Mouse (Mus musculus) ovary, postnatal 14 days (tissue): ENCODE results near the gene Tbc1d10b.
"Not testable (repeated sequence)": the region's sequence is repeated elsewhere in the genome, so short reads cannot be mapped to it uniquely, and the experiment has no call there.

ENCODE experiments used
- DNase-seq: peaks from one replicate; pipeline ENCODE4 v3.0.0; 2022; ENCODE audit warnings: low spot score

Gene Tbc1d10b

DNA sequence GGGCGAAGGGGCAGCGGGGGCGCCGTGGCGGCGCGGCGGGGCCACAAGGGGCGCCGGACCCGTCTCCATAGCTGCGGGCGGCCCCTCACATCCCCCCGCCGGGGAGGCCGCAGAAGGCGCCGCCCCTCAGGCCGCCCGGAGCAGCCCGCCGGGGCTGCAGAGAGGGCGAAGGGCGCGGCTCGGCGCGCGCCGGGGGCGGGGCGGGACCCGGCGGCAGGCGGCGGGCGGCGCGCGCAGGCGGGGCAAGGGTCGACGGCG is at the start of gene Tbc1d10b:
Tbc1d10b (minus strand) TSS at position 174 of the 258 bp plus-strand sequence.
- DNase-seq = no peak

DNA sequence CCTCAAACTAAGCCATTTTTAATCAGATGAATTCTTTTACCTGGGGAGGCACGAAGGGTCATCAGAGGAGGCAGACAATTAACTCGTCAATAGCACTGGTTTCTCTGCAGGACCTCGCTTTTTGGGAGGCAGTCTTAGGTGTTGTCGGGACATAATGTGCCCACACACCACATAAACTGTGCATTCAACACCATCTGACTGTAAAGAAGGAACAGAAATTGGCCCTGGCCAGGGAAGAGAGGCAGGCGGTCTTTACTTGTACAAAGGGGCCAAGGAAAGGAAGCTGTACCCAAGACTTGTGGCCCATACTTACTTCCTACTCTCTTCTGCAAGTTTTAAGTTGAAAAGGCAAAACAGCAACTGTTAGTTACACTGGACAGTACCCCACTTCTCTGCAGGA is 48.2 kb upstream of the Tbc1d10b start:
- DNase-seq = no peak

DNA sequence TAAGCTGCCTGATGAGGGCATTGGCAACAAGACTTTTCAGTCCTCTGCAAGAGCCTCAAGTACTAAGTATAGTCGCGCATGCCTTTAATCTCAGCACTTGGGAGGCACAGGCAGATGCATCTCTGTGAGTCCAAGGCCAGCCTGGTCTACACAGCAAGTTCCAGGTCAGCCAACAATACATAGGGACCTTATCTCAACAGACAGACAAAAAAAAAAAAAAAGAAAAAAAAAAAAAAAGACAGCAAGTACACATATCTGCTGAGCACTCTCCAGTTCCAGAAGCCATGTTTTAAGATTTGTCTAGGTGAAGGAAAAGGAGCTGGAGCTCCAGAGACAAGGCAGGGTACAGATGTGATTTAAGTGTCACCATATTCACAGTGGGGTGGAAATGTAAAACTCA is 47.7 kb upstream of the Tbc1d10b start:
- DNase-seq = no peak

DNA sequence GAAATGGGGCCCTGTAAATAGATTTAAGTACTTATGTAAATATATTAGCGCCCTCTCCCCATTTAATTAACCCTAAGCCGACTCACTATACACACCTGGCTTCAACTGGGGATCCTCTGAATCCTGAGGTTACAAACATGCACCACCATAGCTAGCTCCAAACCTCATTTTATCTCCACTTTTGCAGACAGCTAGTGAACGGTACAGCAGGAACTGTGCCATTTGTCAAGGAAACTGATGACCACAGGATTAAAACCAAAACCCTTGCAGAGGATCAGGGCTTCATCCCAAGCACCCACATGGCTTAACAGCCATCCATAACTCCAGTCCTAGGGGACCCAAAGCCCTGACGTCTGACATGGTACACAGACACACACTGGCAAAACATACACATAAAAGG is 46.7 kb upstream of the Tbc1d10b start:
- no peak for DNase-seq

DNA sequence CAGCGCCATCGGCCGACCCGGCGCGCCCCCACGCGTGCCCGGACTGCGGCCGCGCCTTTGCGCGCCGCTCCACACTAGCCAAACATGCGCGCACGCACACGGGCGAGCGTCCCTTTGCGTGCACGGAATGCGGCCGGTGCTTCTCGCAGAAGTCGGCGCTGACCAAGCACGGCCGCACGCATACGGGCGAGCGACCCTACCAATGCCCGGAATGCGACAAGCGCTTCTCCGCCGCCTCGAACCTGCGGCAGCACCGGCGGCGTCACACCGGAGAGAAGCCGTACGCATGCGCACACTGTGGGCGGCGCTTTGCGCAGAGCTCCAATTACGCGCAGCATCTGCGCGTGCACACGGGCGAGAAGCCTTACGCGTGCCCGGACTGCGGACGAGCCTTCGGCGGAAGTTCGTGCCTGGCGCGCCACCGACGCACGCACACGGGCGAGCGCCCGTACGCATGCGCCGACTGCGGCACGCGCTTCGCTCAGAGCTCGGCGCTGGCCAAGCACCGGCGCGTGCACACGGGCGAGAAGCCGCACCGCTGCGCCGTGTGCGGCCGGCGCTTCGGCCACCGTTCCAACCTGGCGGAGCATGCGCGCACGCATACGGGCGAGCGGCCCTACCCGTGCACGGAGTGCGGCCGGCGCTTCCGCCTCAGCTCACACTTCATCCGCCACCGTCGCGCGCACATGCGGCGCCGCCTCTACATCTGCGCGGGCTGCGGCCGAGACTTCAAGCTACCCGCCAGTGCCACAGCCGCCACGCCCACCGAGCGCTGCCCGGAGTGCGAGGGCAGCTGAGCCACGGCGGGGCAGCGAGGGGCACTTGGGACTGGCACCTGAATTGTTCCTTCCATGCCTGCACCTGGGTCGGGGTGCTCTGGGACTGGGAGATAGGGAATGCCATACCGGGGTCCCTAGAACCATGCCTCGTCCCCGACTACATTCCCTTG is 45.8 kb upstream of the Tbc1d10b start:
- peak; percentile 85 for DNase-seq

DNA sequence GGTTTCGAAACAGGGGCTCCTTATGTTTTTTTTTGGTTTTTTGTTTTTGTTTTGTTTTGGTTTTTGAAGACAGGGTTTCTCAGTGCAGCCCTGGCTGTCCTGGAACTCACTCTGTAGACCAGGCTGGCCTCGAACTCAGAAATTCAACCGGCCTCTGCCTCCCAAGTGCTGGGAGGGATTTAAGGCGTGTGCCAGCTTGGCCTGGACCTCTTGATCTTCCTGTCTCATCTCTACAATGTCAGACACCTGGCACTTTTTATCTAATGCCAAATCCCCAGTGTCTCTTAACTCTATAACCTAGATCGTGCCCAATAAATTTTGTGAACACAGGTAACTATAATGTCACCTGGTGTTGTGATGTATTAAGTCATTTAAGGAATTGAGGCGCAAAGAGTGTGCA is 45.1 kb upstream of the Tbc1d10b start:
- no peak for DNase-seq

DNA sequence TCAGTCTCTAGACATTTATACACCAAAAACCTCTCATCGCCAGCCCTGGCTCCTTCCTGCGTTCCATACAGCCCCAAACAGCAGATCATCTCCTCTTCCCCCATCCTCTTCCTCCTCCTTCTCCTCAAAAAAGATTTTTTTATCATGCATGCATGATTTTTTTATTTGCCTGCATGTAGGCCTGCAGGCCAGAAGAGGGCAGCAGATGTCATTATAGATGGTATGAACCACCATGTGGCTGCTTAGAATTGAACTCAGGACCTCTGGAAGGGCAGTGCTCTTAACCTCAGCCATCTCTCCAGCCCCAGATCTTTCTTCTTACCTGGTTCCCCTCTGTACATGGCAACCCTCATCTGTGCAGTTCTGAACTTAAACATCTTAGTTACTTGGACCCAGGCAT is 44.1 kb upstream of the Tbc1d10b start:
- DNase-seq = no peak

DNA sequence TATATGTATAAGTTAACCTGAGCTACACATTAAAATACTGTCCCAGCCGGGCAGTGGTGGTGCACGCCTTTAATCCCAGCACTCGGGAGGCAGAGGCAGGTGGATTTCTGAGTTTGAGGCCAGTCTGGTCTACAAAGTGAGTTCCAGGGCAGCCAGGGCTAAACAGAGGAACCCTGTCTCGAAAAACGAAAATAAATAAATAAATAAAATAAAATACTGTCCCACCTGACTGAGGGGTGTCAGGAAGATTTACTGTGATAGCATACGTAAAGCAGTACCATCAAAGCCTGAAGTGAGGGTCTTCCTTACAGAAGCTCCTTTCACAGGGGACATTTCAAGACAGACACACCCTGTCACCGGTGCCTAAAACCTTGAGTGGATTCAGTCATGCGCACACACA is 42.2 kb upstream of the Tbc1d10b start:
- not testable (repeated sequence) for DNase-seq

DNA sequence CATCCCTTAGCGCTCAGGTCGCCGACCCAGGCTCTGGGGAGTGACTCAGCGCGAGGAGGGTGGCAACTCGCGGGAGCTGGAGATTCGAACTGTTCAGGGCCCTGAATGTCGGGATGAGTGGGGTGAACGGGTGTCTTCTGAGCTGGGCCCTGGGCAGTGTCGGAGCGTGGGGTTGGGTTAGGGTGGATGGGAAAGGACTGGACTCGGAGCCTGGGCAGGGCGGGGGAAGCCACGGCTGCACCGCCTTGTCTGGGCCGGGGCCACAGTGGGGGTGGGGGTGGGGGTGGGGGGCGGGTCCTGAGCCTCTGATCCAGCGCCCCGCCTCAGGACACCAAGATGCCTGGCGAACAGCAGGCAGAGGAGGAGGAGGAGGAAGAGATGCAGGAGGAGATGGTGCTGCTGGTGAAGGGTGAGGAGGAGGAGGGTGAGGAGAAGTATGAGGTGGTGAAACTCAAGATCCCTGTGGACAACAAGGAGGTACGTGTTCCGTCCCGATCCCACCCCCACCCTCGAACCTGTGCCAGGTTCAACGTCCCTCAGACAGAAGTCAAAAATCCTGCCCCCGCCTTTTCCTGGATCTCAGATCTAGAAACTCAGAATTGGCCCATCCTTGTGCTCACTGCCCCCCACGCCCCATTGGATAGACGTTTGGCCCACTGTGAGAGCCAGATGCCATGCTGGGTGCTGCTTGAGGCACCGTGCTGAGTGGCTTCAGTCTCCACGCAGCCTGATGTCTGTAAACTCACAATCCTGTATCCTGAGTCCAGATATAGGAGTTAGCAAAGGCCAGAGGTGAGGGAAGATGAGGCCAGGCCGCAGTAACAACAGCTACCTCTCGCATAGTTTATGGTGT is 36.6 kb upstream of the Tbc1d10b start:
- no peak for DNase-seq

DNA sequence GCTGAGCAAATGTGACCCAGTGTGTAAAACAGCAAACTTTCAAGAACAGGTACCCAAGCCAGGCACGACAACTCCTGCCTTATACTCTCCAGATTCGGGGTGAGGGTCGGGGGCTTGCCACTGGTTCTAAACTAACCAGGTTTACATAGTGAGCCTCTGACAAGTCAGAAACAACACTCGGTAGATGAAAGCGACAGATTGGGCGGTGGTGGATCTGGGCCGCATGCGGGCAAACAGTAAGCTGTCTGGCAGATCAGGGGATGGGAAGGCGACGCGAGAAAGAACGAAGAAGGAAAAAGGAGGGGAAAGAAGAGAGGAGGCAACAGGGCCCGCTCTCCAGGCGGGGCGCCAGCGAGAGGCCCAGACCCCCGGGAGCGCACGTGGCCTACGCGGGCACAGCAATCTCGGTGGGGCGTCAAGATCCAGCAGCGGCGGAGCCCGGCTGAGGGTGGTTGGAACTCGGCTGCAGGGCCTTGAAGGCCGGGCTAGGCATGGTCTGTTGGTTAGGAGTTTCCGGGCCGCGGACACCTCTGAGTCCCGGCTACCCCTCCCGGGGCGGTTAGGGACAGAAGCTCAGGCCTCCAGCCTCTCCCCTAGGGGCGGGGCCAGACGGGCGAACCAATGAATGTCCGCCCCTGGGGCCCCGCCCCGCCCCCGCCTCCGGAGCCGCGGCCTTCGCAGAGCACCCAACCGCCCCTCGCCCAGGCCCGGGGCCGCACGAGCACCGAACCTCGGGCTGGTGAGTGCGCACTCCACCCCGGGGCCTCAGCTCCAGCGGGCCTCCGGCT is 35.8 kb upstream of the Tbc1d10b start, which contains the start of gene Zfp771:
Zfp771 (plus strand) TSS at position 405 of the 788 bp plus-strand sequence.
- DNase-seq = peak; percentile 88

DNA sequence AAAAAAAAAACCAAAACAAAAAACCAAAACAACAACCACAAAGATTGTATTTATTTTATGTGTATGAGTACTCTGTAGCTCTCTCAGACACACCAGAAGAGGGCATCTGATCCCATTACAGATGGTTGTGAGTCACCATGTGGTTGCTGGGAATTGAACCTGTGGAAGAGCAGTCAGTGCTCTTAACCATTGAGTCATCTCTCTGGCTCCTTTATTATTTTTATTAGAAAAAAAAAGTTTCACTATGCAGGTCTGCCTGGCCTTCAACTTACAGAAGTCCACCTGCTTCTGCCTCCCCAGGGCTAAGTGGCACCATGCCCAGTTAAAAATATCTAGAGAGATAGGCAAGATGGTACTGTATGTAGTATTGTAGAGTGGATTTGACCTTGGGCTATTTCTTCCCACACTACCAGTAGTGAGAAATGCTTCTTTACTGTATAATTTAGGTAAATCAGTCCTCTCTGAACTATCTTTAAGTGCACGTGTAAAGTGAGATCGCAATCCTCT is 35.1 kb upstream of the Tbc1d10b start:
- DNase-seq = no peak

DNA sequence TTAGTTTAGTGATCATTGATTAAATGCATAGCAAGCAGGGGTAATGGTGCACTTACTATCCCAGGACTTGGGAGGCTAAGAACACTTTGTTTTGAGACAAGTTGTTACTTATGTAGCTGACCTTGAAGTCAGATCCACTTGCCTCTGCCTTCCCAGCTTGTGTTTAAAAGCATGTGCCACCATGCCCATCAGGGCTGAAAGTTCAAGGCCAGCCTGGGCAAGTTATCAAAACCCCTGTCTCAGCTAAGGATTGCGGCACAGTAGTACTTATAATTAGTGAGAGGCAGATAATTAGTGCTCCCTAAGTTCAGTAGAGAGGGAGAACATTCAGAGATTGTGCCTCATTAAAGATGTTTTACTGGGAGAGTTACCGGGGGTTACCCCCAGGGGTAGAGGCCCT is 26.5 kb upstream of the Tbc1d10b start:
- DNase-seq = no peak

DNA sequence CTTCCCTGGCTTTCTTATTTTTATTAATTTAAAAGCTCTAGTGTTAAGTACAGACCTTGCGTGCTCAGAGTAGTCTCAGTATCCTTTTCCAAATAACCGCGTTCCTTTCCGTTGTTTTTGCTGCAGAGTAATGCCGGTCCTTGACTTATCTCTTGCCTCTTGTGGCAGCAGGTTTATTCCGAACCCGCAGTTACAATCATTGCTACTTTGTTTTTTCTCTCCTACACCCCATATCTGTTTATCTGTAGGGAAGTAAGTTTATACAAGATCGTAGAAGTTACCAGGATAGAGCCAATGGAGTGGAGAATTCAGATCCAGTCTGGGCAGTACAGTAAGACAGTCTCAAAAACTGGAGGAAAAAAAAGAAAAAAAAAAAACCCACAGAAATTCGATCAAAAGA is 25.5 kb upstream of the Tbc1d10b start:
- no peak for DNase-seq

DNA sequence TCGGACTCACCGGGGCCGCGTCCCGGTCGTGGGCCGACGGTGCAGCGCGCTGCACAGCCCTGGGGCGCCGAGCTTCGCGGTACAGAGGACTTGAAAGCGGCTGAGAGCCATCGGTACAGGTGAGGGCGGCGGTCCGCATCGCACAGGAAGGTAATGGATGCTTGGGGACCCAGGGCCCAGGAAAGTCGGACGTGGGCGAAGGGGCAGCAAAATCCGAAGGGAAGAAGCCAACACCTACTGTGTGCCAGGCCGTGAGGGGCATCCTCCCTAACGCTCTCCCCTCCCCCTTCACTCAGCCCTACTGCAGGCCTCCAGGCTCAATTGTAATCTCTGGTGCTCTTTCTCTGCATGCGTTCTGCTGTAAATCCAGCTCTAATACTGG is 25.1 kb upstream of the Tbc1d10b start:
- no peak for DNase-seq

DNA sequence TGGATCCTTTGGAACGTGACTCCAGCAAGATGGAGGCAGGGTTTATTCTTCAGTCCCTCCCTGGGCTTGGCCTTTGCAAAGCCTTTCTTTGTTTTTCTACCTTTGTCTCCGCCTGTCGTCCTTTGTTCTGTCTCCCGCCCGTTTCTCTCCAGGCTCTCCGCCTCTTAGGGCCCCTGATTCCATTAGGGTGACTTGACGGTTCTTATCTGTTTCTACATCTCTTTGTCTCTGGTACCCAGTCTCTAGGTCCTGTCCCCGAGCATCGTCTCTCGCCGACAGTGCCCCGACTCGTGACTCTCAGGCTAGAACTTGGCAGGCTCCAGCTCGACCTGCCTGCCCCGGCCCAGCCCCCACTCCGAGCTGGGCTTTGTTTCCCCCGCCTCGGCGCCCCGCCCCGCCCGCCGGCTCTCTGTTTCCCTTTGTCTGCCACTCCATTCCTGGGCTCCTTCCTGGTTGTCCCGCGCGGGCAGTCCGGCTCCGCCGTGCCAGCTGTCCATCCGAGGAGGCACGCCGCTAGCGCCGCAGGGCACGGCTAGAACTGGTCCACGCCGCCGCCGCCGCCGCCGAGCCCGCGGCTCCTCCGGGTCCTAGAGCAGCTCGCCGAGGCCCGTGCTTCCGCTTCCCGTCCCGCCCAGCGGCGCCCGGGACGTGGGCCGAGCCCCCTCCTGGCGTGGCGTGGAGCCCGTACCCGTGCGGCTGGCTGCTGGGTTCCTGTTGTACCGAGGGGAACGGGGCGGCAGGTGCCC is 24.5 kb upstream of the Tbc1d10b start, which contains the start of the genes Zfp553 and Sept1:
Zfp553 (plus strand) TSS at position 440 of the 746 bp plus-strand sequence.
Sept1 (minus strand) TSS at position 509 of the 746 bp plus-strand sequence.
- peak; percentile 73 for DNase-seq

DNA sequence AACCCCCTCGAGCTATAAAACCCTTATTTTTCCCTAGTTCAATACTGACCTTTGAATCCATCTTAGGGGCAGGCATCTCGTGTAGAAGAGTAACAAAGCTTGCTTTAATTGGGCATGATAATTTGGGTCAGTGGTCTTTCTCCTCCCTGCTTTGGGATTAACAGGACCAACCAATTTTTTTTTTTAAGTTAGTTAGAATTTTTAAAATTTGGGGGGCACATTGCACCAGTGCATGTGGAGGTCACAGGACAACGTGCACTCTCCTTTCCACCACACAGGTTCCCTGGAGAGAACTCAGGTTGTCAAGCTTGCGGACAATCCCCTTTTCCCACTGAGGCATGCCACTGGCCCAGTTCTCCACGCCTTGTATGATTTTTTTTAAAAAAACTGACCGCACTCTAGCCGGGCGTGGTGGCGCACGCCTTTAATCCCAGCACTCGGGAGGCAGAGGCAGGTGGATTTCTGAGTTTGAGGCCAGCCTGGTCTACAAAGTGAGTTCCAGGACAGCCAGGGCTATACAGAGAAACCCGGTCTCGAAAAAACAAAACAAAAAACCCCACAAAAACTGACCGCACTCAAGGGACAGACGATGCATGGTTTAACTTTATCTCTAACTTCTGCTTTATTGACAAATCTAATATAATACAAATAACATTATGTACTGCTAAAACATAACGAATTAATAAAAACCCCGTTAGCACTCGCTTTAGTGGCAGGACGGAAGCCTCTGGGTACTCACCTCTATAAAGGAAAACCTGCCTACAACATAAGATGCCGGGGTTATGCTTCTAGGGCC is 23.8 kb upstream of the Tbc1d10b start:
- DNase-seq = no peak

DNA sequence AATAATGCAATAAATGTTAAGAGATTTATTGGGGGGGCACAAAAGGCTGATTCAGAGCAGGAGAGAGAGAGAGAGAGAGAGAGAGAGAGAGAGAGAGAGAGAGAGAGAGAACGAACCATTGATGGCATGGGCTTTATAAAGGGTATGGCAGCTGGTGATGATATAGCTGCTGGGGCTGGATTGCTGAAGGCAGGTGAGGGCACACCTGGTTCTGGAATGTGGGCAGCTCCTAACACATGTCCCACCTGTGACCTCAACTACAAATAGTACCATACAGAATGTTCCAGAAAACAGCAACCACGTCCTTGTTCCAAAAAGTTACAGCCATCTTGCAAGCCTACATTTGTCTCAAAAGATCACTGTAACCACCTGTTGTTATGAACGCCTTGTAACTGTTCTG is 23.1 kb upstream of the Tbc1d10b start:
- DNase-seq = no peak

DNA sequence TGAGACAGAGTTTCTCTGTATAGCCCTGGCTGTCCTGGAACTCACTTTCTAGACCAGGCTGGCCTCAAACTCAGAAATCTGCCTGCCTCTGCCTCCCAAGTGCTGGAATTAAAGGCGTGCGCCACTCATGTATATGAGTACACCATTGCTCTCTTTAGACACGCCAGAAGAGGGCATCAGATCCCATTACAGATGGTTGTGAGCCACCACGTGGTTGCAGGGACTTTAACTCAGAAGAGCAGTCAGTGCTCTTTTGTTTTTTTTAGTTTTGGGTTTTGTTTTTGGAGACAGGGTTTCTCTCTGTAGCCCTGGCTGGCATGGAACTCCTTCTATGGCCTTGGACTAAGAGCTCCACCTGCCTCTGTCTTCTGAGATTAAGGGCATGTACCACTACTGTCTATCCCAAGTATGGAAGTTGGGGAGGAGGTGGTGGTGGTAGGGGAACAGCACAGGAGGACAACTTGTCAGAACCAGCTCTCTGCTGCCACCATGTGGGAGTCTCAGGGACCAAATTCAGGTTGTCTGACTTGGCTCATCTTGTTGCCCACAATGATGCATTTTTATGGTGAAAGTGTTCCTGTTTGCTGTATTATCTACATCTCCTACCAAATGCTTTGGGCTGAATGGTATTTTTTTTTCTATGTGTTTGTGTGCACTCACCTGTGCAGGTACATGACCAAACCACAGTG is 20.5 kb upstream of the Tbc1d10b start:
- peak; percentile 72 for DNase-seq

DNA sequence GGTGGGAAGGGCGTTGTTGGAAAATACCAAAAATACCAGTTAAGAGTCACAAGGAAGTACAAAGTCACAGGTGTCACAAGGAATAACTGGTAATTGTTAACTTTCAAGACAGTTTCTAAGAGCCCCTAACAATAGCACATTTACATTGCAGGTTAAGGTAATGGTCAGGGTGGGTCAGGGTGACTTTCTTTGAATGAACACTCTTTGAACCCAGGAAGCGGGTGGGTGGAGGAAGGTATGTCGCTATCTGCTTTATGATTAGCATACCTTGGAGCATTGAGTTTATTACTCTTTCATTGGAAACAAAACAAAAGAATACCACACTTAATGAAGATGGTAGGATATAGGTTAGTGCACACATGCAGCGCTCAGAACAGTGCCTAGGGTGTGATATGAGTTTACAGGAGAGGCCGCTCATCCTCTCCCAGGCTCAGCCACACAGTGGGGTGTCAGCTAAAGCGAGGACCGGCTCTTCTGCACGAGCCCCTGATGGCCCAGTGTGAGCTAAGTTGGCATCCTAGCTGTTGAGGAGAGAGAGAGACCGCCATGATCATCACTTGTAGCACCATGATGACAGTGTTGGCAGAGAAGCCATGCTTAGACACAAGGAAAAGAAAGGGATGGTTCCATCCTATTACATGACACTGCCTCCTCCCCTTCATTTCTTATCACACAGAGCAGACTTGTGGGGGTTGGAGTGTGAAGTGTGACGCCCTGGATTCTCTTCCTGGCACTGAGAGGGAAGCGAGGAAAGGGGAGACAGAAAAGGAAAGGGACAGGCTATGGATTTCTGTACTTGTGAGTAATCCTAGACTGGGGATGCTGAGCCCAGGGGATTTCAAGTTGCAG is 17.1 kb upstream of the Tbc1d10b start:
- DNase-seq = no peak
